Mouse (Mus musculus) heart, postnatal 0 days (tissue): ENCODE measurements at regions not wholly inside any gene's neighbourhood (a gene's known extent, or its start where the extent isn't known, plus 50 kb on each side); places are given as distances from the start of the nearest gene placed in this dataset.

Experiments used
- ATAC-seq: fragments of 200-750 bp; cut with Nextera tagmentation; 2 replicates; pipeline ENCODE4 v1.8.0; 2017; ENCODE audit warnings: low read depth, moderate number of reproducible peaks, moderate library complexity; ENCODE audit not compliant: insufficient read depth
- DNase-seq: peaks from one replicate; pipeline ENCODE4 v3.0.0-alpha.2; 2016; ENCODE audit warnings: low spot score
- H3K27ac ChIP-seq: fragments of 300-500 bp; sonication (generic); 2 replicates; pipeline ENCODE4 v1.5.1; 2014; ENCODE audit warnings: low read depth, mild to moderate bottlenecking
- H3K27me3 ChIP-seq: fragments of 300-500 bp; sonication (generic); 2 replicates; pipeline ENCODE4 v1.6.1; 2014; ENCODE audit warnings: low read length, mixed read lengths; ENCODE audit not compliant: control insufficient read depth, insufficient read depth
- H3K36me3 ChIP-seq: fragments of 300-500 bp; sonication (generic); replicated peaks from 2 replicates; pipeline ENCODE4 v1.6.1; 2014; ENCODE audit warnings: low read length, mixed read lengths; ENCODE audit not compliant: control insufficient read depth, insufficient read depth
- H3K4me1 ChIP-seq: fragments of 300-500 bp; sonication (generic); 2 replicates; pipeline ENCODE4 v1.6.1; 2014; ENCODE audit warnings: antibody characterized with exemption; ENCODE audit not compliant: control insufficient read depth, insufficient read depth
- H3K4me2 ChIP-seq: fragments of 300-500 bp; sonication (generic); 2 replicates; pipeline ENCODE4 v1.6.1; 2014; ENCODE audit warnings: low read depth, mild to moderate bottlenecking, low read length, moderate library complexity
- H3K4me3 ChIP-seq: fragments of 300-500 bp; sonication (generic); 2 replicates; pipeline ENCODE4 v1.5.1; 2014; ENCODE audit warnings: low read depth, low read length
- H3K9ac ChIP-seq: fragments of 300-500 bp; sonication (generic); replicated peaks from 2 replicates; pipeline ENCODE4 v1.6.1; 2014; ENCODE audit warnings: low read depth, low read length, mixed read lengths
- H3K9me3 ChIP-seq: fragments of 300-500 bp; sonication (generic); replicated peaks from 2 replicates; pipeline ENCODE4 v1.6.1; 2016; ENCODE audit warnings: low read length; ENCODE audit not compliant: control insufficient read depth
- CTCF ChIP-seq: IDR thresholded peaks from 2 replicates; pipeline ENCODE4 v1.5.1; 2016; ENCODE audit warnings: antibody characterized with exemption, control low read depth, low read depth
- EP300 ChIP-seq: IDR thresholded peaks from 2 replicates; pipeline ENCODE4 v1.6.1; 2016; ENCODE audit warnings: antibody characterized with exemption, low read depth
- WGBS: fragments of 180-500 bp; shearing (Covaris S2); extraction: QIAGEN DNeasy Blood & Tissue Kit; methylation state at CpG from one replicate; pipeline ENCODE4 v1.1.7; 2014; 5-methylcytosine and 5-hydroxymethylcytosine counted together

- 44% methylated on average over 3 of the region's 3 CpGs for WGBS
- no peak for ATAC-seq
These were observed 355.0 kb downstream of the Btg1 start for GRCm38 (mm10) chr10:96971810-96972209.

GRCm38 (mm10) chr10:96974326-96974977 lies 357.6 kb downstream of the Btg1 start:
- no peak overlapping the region for H3K9ac ChIP-seq
- H3K36me3 ChIP-seq, result no peaks in the 10 kb centered on the region
- H3K4me2 ChIP-seq, result no peak overlapping the region
- H3K4me1 ChIP-seq, result no peaks in the 10 kb centered on the region
- H3K4me3 ChIP-seq, result no peak overlapping the region
- WGBS, result 77% methylated on average over 2 of the region's 2 CpGs
- H3K27me3 ChIP-seq, result no peaks in the 10 kb centered on the region
- no peak for DNase-seq
- TF ChIP-seq EP300 (no peak), CTCF (no peak)
- no peaks in the 10 kb centered on the region for H3K9me3 ChIP-seq
- no peak overlapping the region for H3K27ac ChIP-seq
- no peak for ATAC-seq

More at GRCm38 (mm10) chr10:96971810-96972209, 355.0 kb downstream of the Btg1 start:
- no peak for TF ChIP-seq EP300
- TF ChIP-seq CTCF, result no peak
- Histone ChIP-seq H3K9me3 (no peaks in the 10 kb centered on the region), H3K27ac (no peak overlapping the region), H3K9ac (no peak overlapping the region), H3K27me3 (no peaks in the 10 kb centered on the region), H3K4me2 (no peak overlapping the region), H3K36me3 (no peaks in the 10 kb centered on the region), H3K4me3 (no peak overlapping the region), H3K4me1 (no peaks in the 10 kb centered on the region)
- DNase-seq, result no peak

- H3K4me1 ChIP-seq, result no peaks in the 10 kb centered on the region
- DNase-seq (no peak), ATAC-seq (no peak)
- H3K9me3 ChIP-seq, result no peaks in the 10 kb centered on the region
- no peaks in the 10 kb centered on the region for H3K36me3 ChIP-seq
- H3K4me3 ChIP-seq, result no peak overlapping the region
- H3K4me2 ChIP-seq, result no peak overlapping the region
- H3K9ac ChIP-seq, result no peak overlapping the region
- no peaks in the 10 kb centered on the region for H3K27me3 ChIP-seq
- no peak for TF ChIP-seq EP300
- TF ChIP-seq CTCF, result no peak
- H3K27ac ChIP-seq, result no peak overlapping the region
These were observed 359.9 kb downstream of the Btg1 start for GRCm38 (mm10) chr10:96976691-96977090.

- no peak overlapping the region for H3K4me2 ChIP-seq
- H3K9me3 ChIP-seq, result no peaks in the 10 kb centered on the region
- no peak overlapping the region for H3K4me3 ChIP-seq
- no peaks in the 10 kb centered on the region for H3K27me3 ChIP-seq
- no peak for TF ChIP-seq EP300
- no peak for TF ChIP-seq CTCF
- H3K9ac ChIP-seq, result no peak overlapping the region
- ATAC-seq, result no peak
- no peak overlapping the region for H3K27ac ChIP-seq
- DNase-seq, result no peak
- 73% methylated on average over 3 of the region's 3 CpGs for WGBS
- H3K4me1 ChIP-seq, result no peaks in the 10 kb centered on the region
- H3K36me3 ChIP-seq, result no peaks in the 10 kb centered on the region
These were observed 363.7 kb downstream of the Btg1 start for GRCm38 (mm10) chr10:96980494-96980831.

GRCm38 (mm10) chr10:96980832-96981515 lies 364.2 kb downstream of the Btg1 start:
- ATAC-seq (no peak), DNase-seq (no peak)
- no peaks in the 10 kb centered on the region for H3K9me3 ChIP-seq
- H3K9ac ChIP-seq, result no peak overlapping the region
- no peaks in the 10 kb centered on the region for H3K4me1 ChIP-seq
- no peak overlapping the region for H3K4me2 ChIP-seq
- TF ChIP-seq EP300 (no peak), CTCF (no peak)
- H3K4me3 ChIP-seq, result no peak overlapping the region
- no peaks in the 10 kb centered on the region for H3K27me3 ChIP-seq
- no peak overlapping the region for H3K27ac ChIP-seq
- H3K36me3 ChIP-seq, result no peaks in the 10 kb centered on the region
- 73% methylated on average over 9 of the region's 9 CpGs for WGBS

- no peak overlapping the region for H3K27ac ChIP-seq
- H3K9me3 ChIP-seq, result no peaks in the 10 kb centered on the region
- 74% methylated on average over 2 of the region's 2 CpGs for WGBS
- no peaks in the 10 kb centered on the region for H3K27me3 ChIP-seq
- no peaks in the 10 kb centered on the region for H3K36me3 ChIP-seq
- no peak overlapping the region for H3K4me2 ChIP-seq
- H3K4me1 ChIP-seq, result no peaks in the 10 kb centered on the region
- no peak for DNase-seq
- no peak overlapping the region for H3K9ac ChIP-seq
- ATAC-seq, result no peak
- TF ChIP-seq CTCF (no peak), EP300 (no peak)
- no peak overlapping the region for H3K4me3 ChIP-seq
These were observed 364.7 kb downstream of the Btg1 start for GRCm38 (mm10) chr10:96981516-96981869.
